24 mouse cellular contexts compared by ENCODE assay signal in genomic region chr11:112327606-112328005, GRCm38 (mm10).
DNase-seq lines count a peak whose midpoint lies in the region; ATAC-seq and TF ChIP-seq lines count a peak whose summit lies in the region.
"Had no signal": no experiment of that assay in that cellular context is flagged by ENCODE, and none has a peak within 500 bp of the region (broad histone marks: within the 10 kb centered on the region; RNA-seq: fewer than 3 reads in every experiment).

No protein-coding gene starts in this region.

- H3K27ac ChIP-seq in embryonic facial prominence, embryonic 14.5 days (replicated peaks; ENCODE audit: low read depth, low read length): no peak overlapping the region
- H3K27ac ChIP-seq in embryonic facial prominence, embryonic 10.5 days (replicated peaks): no peak overlapping the region
- no peak overlapping the region for H3K27ac ChIP-seq in heart, postnatal 0 days (ENCODE audit: low read depth)
- H3K27ac ChIP-seq in heart, embryonic 10.5 days: no peak overlapping the region
- no peak overlapping the region for H3K27ac ChIP-seq in kidney, postnatal 0 days
- no peak overlapping the region for H3K27ac ChIP-seq in kidney, embryonic 14.5 days (ENCODE audit: low read depth, low read length)
- H3K27ac ChIP-seq: embryonic facial prominence, embryonic 12.5 days; forebrain, embryonic 15.5 days; heart, adult 2 months; heart, embryonic 13.5 days; hindbrain, embryonic 12.5 days; intestine, embryonic 15.5 days had no signal

- H3K9ac ChIP-seq in embryonic facial prominence, embryonic 14.5 days (ENCODE audit: low read depth, low read length): no peak overlapping the region
- H3K9ac ChIP-seq in heart, postnatal 0 days (replicated peaks; ENCODE audit: low read depth, low read length): no peak overlapping the region
- no peak overlapping the region for H3K9ac ChIP-seq in kidney, postnatal 0 days (ENCODE audit: low read depth, low read length)
- H3K9ac ChIP-seq in kidney, embryonic 14.5 days (ENCODE audit: low read depth, low read length): no peak overlapping the region
- H3K9ac ChIP-seq: embryonic facial prominence, embryonic 12.5 days; forebrain, embryonic 15.5 days; heart, embryonic 13.5 days; hindbrain, embryonic 12.5 days; intestine, embryonic 15.5 days had no signal

- no peak for TF ChIP-seq POLR2A in brain, embryonic 14.5 days (IDR thresholded peaks at IDR 0.05; ENCODE audit: borderline replicate concordance, extremely low read depth, insufficient read depth, insufficient read length, poor library complexity, severe bottlenecking)

- no peak for TF ChIP-seq EP300 in heart, postnatal 0 days (IDR thresholded peaks at IDR 0.05; ENCODE audit: low read depth)

- no peaks in the 10 kb centered on the region for H3K4me1 ChIP-seq in embryonic facial prominence, embryonic 14.5 days (ENCODE audit: control insufficient read depth, insufficient read depth, low read length)
- H3K4me1 ChIP-seq in embryonic facial prominence, embryonic 10.5 days: no peaks in the 10 kb centered on the region
- no peaks in the 10 kb centered on the region for H3K4me1 ChIP-seq in heart, postnatal 0 days (ENCODE audit: control insufficient read depth, insufficient read depth)
- no peaks in the 10 kb centered on the region for H3K4me1 ChIP-seq in heart, embryonic 10.5 days
- no peaks in the 10 kb centered on the region for H3K4me1 ChIP-seq in kidney, postnatal 0 days (replicated peaks; ENCODE audit: insufficient read depth, low read length)
- H3K4me1 ChIP-seq in kidney, embryonic 14.5 days (ENCODE audit: control insufficient read depth, insufficient read depth, low read length): no peaks in the 10 kb centered on the region
- H3K4me1 ChIP-seq: embryonic facial prominence, embryonic 12.5 days; forebrain, embryonic 15.5 days; heart, embryonic 13.5 days; hindbrain, embryonic 12.5 days; intestine, embryonic 15.5 days had no signal

- H3K27me3 ChIP-seq in embryonic facial prominence, embryonic 14.5 days (replicated peaks; ENCODE audit: control insufficient read depth, insufficient read depth, low read length): no peaks in the 10 kb centered on the region
- H3K27me3 ChIP-seq in embryonic facial prominence, embryonic 10.5 days (replicated peaks; ENCODE audit: low read depth, poor library complexity, severe bottlenecking): no peaks in the 10 kb centered on the region
- no peaks in the 10 kb centered on the region for H3K27me3 ChIP-seq in heart, postnatal 0 days (ENCODE audit: control insufficient read depth, insufficient read depth, low read length)
- H3K27me3 ChIP-seq in heart, embryonic 10.5 days (ENCODE audit: insufficient read depth, poor library complexity, severe bottlenecking): no peaks in the 10 kb centered on the region
- no peaks in the 10 kb centered on the region for H3K27me3 ChIP-seq in kidney, postnatal 0 days (ENCODE audit: insufficient read depth, low read length)
- no peaks in the 10 kb centered on the region for H3K27me3 ChIP-seq in kidney, embryonic 14.5 days (ENCODE audit: control insufficient read depth, insufficient read depth, low read length)
- H3K27me3 ChIP-seq: embryonic facial prominence, embryonic 12.5 days; forebrain, embryonic 15.5 days; heart, embryonic 13.5 days; hindbrain, embryonic 12.5 days; intestine, embryonic 15.5 days had no signal

- no peaks in the 10 kb centered on the region for H3K9me3 ChIP-seq in embryonic facial prominence, embryonic 14.5 days (ENCODE audit: control insufficient read depth, low read length)
- H3K9me3 ChIP-seq in embryonic facial prominence, embryonic 10.5 days: no peaks in the 10 kb centered on the region
- no peaks in the 10 kb centered on the region for H3K9me3 ChIP-seq in heart, postnatal 0 days (replicated peaks; ENCODE audit: control insufficient read depth, low read length)
- no peaks in the 10 kb centered on the region for H3K9me3 ChIP-seq in heart, embryonic 10.5 days
- H3K9me3 ChIP-seq in kidney, postnatal 0 days (replicated peaks; ENCODE audit: low read length): no peaks in the 10 kb centered on the region
- no peaks in the 10 kb centered on the region for H3K9me3 ChIP-seq in kidney, embryonic 14.5 days (ENCODE audit: control insufficient read depth, low read length)
- H3K9me3 ChIP-seq: embryonic facial prominence, embryonic 12.5 days; forebrain, embryonic 15.5 days; heart, embryonic 13.5 days; hindbrain, embryonic 12.5 days; intestine, embryonic 15.5 days had no signal

- no peak for ATAC-seq in embryonic facial prominence, embryonic 14.5 days (ENCODE audit: low read depth)
- ATAC-seq in heart, postnatal 0 days (ENCODE audit: insufficient read depth, low read depth): no peak
- ATAC-seq in kidney, postnatal 0 days (replicated peaks; ENCODE audit: low FRiP score, low read depth): no peak
- no peak for ATAC-seq in kidney, embryonic 14.5 days (ENCODE audit: low FRiP score, low TSS enrichment)
- ATAC-seq: CD4-positive, CD25-positive, alpha-beta regulatory T cell, adult 4 months; forebrain, embryonic 15.5 days; intestine, embryonic 15.5 days had no signal

- H3K36me3 ChIP-seq in embryonic facial prominence, embryonic 14.5 days (ENCODE audit: control insufficient read depth, insufficient read depth, low read length): no peaks in the 10 kb centered on the region
- H3K36me3 ChIP-seq in embryonic facial prominence, embryonic 10.5 days (replicated peaks): no peaks in the 10 kb centered on the region
- no peaks in the 10 kb centered on the region for H3K36me3 ChIP-seq in heart, postnatal 0 days (replicated peaks; ENCODE audit: control insufficient read depth, insufficient read depth, low read length)
- no peaks in the 10 kb centered on the region for H3K36me3 ChIP-seq in heart, embryonic 10.5 days
- no peaks in the 10 kb centered on the region for H3K36me3 ChIP-seq in kidney, postnatal 0 days (ENCODE audit: insufficient read depth, low read length)
- no peaks in the 10 kb centered on the region for H3K36me3 ChIP-seq in kidney, embryonic 14.5 days (ENCODE audit: control insufficient read depth, insufficient read depth, low read length)
- H3K36me3 ChIP-seq: embryonic facial prominence, embryonic 12.5 days; forebrain, embryonic 15.5 days; G1E; heart, embryonic 13.5 days; hindbrain, embryonic 12.5 days; intestine, embryonic 15.5 days had no signal

- DNase-seq in embryonic facial prominence, embryonic 14.5 days (ENCODE audit: low spot score): peak; percentile 23
- no peak for DNase-seq in embryonic facial prominence, embryonic 10.5 days (ENCODE audit: low spot score)
- DNase-seq in heart, postnatal 0 days (ENCODE audit: low spot score): peak; percentile 11
- DNase-seq in heart, embryonic 10.5 days (ENCODE audit: low spot score): no peak
- DNase-seq in kidney, postnatal 0 days (ENCODE audit: low spot score): peak; percentile 51
- peak; percentile 35 for DNase-seq in brain, embryonic 14.5 days (ENCODE audit: low read depth)
- DNase-seq: adrenal gland, adult 8-10 months; adrenal gland, postnatal 36 days; B cell, adult 2 months; cerebellum, adult 11 months; cerebellum, adult 8-10 months; cerebellum, postnatal 14 days; embryo, embryonic 11 days; gastrocnemius, postnatal 10 days; heart, adult 2 months; kidney, adult 18-20 months had no signal

- no peak for TF ChIP-seq CTCF in heart, postnatal 0 days (IDR thresholded peaks at IDR 0.05; ENCODE audit: low read depth)
- TF ChIP-seq CTCF in kidney, postnatal 0 days (IDR thresholded peaks at IDR 0.05; ENCODE audit: low read depth): no peak
- no peak for TF ChIP-seq CTCF in brain, embryonic 14.5 days (IDR thresholded peaks at IDR 0.05; ENCODE audit: borderline replicate concordance, extremely low read depth, insufficient read depth, insufficient read length)

- H3K4me3 ChIP-seq in embryonic facial prominence, embryonic 14.5 days (ENCODE audit: low read depth, low read length): no peak overlapping the region
- no peak overlapping the region for H3K4me3 ChIP-seq in embryonic facial prominence, embryonic 10.5 days
- H3K4me3 ChIP-seq in heart, postnatal 0 days (ENCODE audit: low read depth, low read length): no peak overlapping the region
- no peak overlapping the region for H3K4me3 ChIP-seq in heart, embryonic 10.5 days
- H3K4me3 ChIP-seq in kidney, postnatal 0 days (replicated peaks; ENCODE audit: low read depth, low read length): no peak overlapping the region
- H3K4me3 ChIP-seq in kidney, embryonic 14.5 days (ENCODE audit: low read length): no peak overlapping the region
- H3K4me3 ChIP-seq: embryonic facial prominence, embryonic 12.5 days; forebrain, embryonic 15.5 days; heart, adult 2 months; heart, embryonic 13.5 days; hindbrain, embryonic 12.5 days; intestine, embryonic 15.5 days had no signal

- WGBS in embryonic facial prominence, embryonic 14.5 days: 49% methylated on average over 4 of the region's 4 CpGs
- 70% methylated on average over 4 of the region's 4 CpGs for WGBS in embryonic facial prominence, embryonic 10.5 days
- WGBS in heart, postnatal 0 days: 64% methylated on average over 4 of the region's 4 CpGs
- 77% methylated on average over 4 of the region's 4 CpGs for WGBS in heart, embryonic 10.5 days
- 38% methylated on average over 4 of the region's 4 CpGs for WGBS in kidney, postnatal 0 days
- 31% methylated on average over 4 of the region's 4 CpGs for WGBS in kidney, embryonic 14.5 days

- H3K4me2 ChIP-seq in embryonic facial prominence, embryonic 14.5 days (ENCODE audit: low read depth, low read length): no peak overlapping the region
- H3K4me2 ChIP-seq in heart, postnatal 0 days (ENCODE audit: low read depth, low read length): no peak overlapping the region
- no peak overlapping the region for H3K4me2 ChIP-seq in kidney, postnatal 0 days (ENCODE audit: low read length)
- H3K4me2 ChIP-seq in kidney, embryonic 14.5 days (replicated peaks; ENCODE audit: low read depth, low read length): no peak overlapping the region
- H3K4me2 ChIP-seq: embryonic facial prominence, embryonic 12.5 days; forebrain, embryonic 15.5 days; heart, embryonic 13.5 days; hindbrain, embryonic 12.5 days; intestine, embryonic 15.5 days had no signal

Comparison
In these comparisons a context has a peak if more than half of its experiments do, and no peak if none do; other contexts are left out.
1. DNase-seq: peak in embryonic facial prominence, embryonic 14.5 days (single experiment), heart, postnatal 0 days (single experiment), kidney, postnatal 0 days (single experiment) and brain, embryonic 14.5 days (single experiment); none in embryonic facial prominence, embryonic 10.5 days (single experiment) and heart, embryonic 10.5 days (single experiment).